Mouse (Mus musculus) CH12.LX (cell line): ENCODE measurements at regions not wholly inside any gene's neighbourhood (a gene's known extent, or its start where the extent isn't known, plus 50 kb on each side); places are given as distances from the start of the nearest gene placed in this dataset.

ENCODE experiments used
- DNase-seq: peaks from one replicate; pipeline ENCODE4 v3.0.0-alpha.2; 2013; ENCODE audit errors: extremely low read depth
- H3K27ac ChIP-seq: 2 replicates; pipeline ENCODE4 v1.5.1; 2012; ENCODE audit warnings: low read depth, mild to moderate bottlenecking, control low read depth, moderate library complexity; ENCODE audit not compliant: insufficient read depth
- H3K27me3 ChIP-seq: replicated peaks from 2 replicates; pipeline ENCODE3; 2012; ENCODE audit warnings: inconsistent platforms
- H3K36me3 ChIP-seq, 2 experiments: replicated peaks in 1 of 2; 2 replicates each; pipeline versions ENCODE3 to v1.6.1; 2012; ENCODE audit warnings: inconsistent platforms in 1 of 2, low read length in 1 of 2, mild to moderate bottlenecking in 1 of 2, mixed read lengths in 1 of 2, moderate library complexity in 1 of 2; ENCODE audit not compliant: control insufficient read depth in 1 of 2, insufficient read depth in 1 of 2
- H3K4me1 ChIP-seq, 2 experiments: 2 replicates each; pipeline ENCODE4 v1.6.1; 2012; ENCODE audit warnings: inconsistent platforms in 1 of 2, moderate library complexity in 1 of 2; ENCODE audit not compliant: insufficient read depth in 2 of 2, control insufficient read depth in 1 of 2
- H3K4me2 ChIP-seq: 2 replicates; pipeline ENCODE4 v1.6.1; 2012; ENCODE audit warnings: low read depth, mild to moderate bottlenecking, control low read depth; ENCODE audit not compliant: poor library complexity, insufficient read depth, severe bottlenecking
- H3K4me3 ChIP-seq, 3 experiments: fragments of 150-350 bp in 1 of 3; sonication (generic) in 1 of 3; replicated peaks in 1 of 3; 2 replicates each; pipeline versions ENCODE3 to v1.5.1; 2011 to 2012; ENCODE audit warnings: low read depth in 2 of 3, low read length in 2 of 3, mild to moderate bottlenecking in 2 of 3, moderate library complexity in 2 of 3, control low read depth in 1 of 3, improper control_type of control experiment in 1 of 3, inconsistent platforms in 1 of 3, mixed read lengths in 1 of 3; ENCODE audit not compliant: poor library complexity in 1 of 3
- H3K79me2 ChIP-seq: replicated peaks from 2 replicates; pipeline ENCODE4 v1.6.1; 2012; ENCODE audit warnings: mild to moderate bottlenecking, moderate library complexity; ENCODE audit not compliant: control insufficient read depth, poor library complexity, insufficient read depth, severe bottlenecking; ENCODE audit errors: extremely low read depth
- H3K9ac ChIP-seq: 2 replicates; pipeline ENCODE4 v1.6.1; 2012; ENCODE audit warnings: low read depth, mild to moderate bottlenecking, control low read depth, moderate library complexity; ENCODE audit not compliant: insufficient read depth
- H3K9me3 ChIP-seq: replicated peaks from 2 replicates; pipeline ENCODE3; 2012; ENCODE audit warnings: low read length, inconsistent platforms, mixed read lengths
- CHD1 ChIP-seq: IDR thresholded peaks from 2 replicates; pipeline ENCODE4 v1.6.1; 2012; ENCODE audit warnings: low read depth, low read length, improper control_type of control experiment, inconsistent platforms
- CHD2 ChIP-seq: IDR thresholded peaks from 2 replicates; pipeline ENCODE4 v1.6.1; 2011; ENCODE audit warnings: low read length, improper control_type of control experiment
- CTCF ChIP-seq, 2 experiments: IDR thresholded peaks in 1 of 2; conservative IDR thresholded peaks in 1 of 2; 2 replicates each; pipeline ENCODE4 v1.5.1; 2011 to 2012; ENCODE audit warnings: low read depth in 2 of 2, low read length in 2 of 2, improper control_type of control experiment in 1 of 2, inconsistent platforms in 1 of 2, mild to moderate bottlenecking in 1 of 2, moderate library complexity in 1 of 2
- ELF1 ChIP-seq: IDR thresholded peaks from 2 replicates; pipeline ENCODE4 v1.6.1; 2014; ENCODE audit warnings: low read depth, mild to moderate bottlenecking, inconsistent platforms, low read length, improper control_type of control experiment
- GABPA ChIP-seq: IDR thresholded peaks from 2 replicates; pipeline ENCODE4 v1.6.1; 2012; ENCODE audit warnings: low read depth, low read length, improper control_type of control experiment, inconsistent platforms; ENCODE audit not compliant: insufficient replicate concordance
- HCFC1 ChIP-seq: IDR thresholded peaks from 2 replicates; pipeline ENCODE4 v1.6.1; 2012; ENCODE audit warnings: low read depth, mild to moderate bottlenecking, inconsistent platforms, low read length, improper control_type of control experiment
- JUN ChIP-seq: IDR thresholded peaks from 2 replicates; pipeline ENCODE4 v1.6.1; 2011; ENCODE audit warnings: low read depth, mild to moderate bottlenecking, low read length, improper control_type of control experiment, moderate library complexity; ENCODE audit not compliant: insufficient read depth
- MEF2A ChIP-seq: IDR thresholded peaks from 2 replicates; pipeline ENCODE4 v1.6.1; 2014; ENCODE audit warnings: low read depth, mild to moderate bottlenecking, inconsistent platforms, low read length, improper control_type of control experiment, borderline replicate concordance
- NELFE ChIP-seq: IDR thresholded peaks from 2 replicates; pipeline ENCODE4 v1.6.1; 2011; ENCODE audit warnings: low read depth, low read length, improper control_type of control experiment
- NRF1 ChIP-seq: IDR thresholded peaks from 2 replicates; pipeline ENCODE4 v1.6.1; 2014; ENCODE audit warnings: low read depth, mild to moderate bottlenecking, inconsistent platforms, low read length, improper control_type of control experiment, moderate library complexity
- POLR2A ChIP-seq: IDR thresholded peaks from 2 replicates; pipeline ENCODE4 v1.6.1; 2011; ENCODE audit warnings: low read depth, mild to moderate bottlenecking, improper control_type of control experiment, low read length
- RAD21 ChIP-seq: IDR thresholded peaks from 2 replicates; pipeline ENCODE4 v1.6.1; 2011; ENCODE audit warnings: low read depth, mild to moderate bottlenecking, low read length, improper control_type of control experiment, moderate library complexity
- RCOR1 ChIP-seq: conservative IDR thresholded peaks from 2 replicates; pipeline ENCODE4 v1.6.1; 2012; ENCODE audit warnings: low read depth, mild to moderate bottlenecking, inconsistent platforms, low read length, improper control_type of control experiment
- SIN3A ChIP-seq: IDR thresholded peaks from 2 replicates; pipeline ENCODE4 v1.6.1; 2012; ENCODE audit warnings: low read length, improper control_type of control experiment, inconsistent platforms
- TCF12 ChIP-seq: IDR thresholded peaks from 2 replicates; pipeline ENCODE4 v1.6.1; 2014; ENCODE audit warnings: low read depth, mild to moderate bottlenecking, inconsistent platforms, low read length, improper control_type of control experiment
- USF1 ChIP-seq: IDR thresholded peaks from 2 replicates; pipeline ENCODE4 v1.6.1; 2014; ENCODE audit warnings: low read depth, mild to moderate bottlenecking, inconsistent platforms, low read length, improper control_type of control experiment
- ZNF384 ChIP-seq: IDR thresholded peaks from 2 replicates; pipeline ENCODE4 v1.6.1; 2012; ENCODE audit warnings: low read depth, low read length, improper control_type of control experiment, inconsistent platforms
- dilution Hi-C: fragments of 300-500 bp; cut with MboI; formaldehyde crosslinking; loops from 2 replicates; pipeline ENCODE4 v1.14.3; 2020; ENCODE audit warnings: low sequenced_read_pairs; ENCODE audit not compliant: extremely low pct_unique_long_range_greater_than_20kb, extremely low pct_ligation_motif_present
- in situ Hi-C: fragments of 300-500 bp; cut with MboI; formaldehyde crosslinking; loops from 3 replicates; pipeline ENCODE4 v1.14.3; 2019; ENCODE audit warnings: low sequenced_read_pairs, low pct_ligation_motif_present, low pct_unique_long_range_greater_than_20kb, mixed read lengths

DNA sequence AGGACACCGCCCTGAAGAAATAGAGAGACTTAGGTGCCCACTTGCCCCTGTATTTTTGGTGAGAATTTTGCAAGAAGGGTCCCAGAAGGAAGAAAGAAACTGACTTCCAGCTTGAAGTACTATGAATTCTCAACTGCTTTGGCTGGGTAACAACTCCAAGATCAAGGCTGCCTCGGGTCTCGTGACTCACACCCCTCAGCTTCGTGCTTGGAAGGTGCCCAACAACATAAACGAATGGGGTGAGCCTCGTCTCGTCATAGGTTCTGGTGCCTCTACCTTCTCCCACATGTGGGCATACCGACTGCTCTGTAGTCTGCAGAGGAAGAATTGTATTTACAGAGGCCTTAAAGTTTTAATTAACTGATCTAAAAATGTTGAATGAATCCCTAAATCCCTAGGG, 81.6 kb upstream of the Bach2 start:
- no peak for DNase-seq
- dilution Hi-C loops, result no loop called here
- no peak overlapping the region for H3K4me3 ChIP-seq

DNA sequence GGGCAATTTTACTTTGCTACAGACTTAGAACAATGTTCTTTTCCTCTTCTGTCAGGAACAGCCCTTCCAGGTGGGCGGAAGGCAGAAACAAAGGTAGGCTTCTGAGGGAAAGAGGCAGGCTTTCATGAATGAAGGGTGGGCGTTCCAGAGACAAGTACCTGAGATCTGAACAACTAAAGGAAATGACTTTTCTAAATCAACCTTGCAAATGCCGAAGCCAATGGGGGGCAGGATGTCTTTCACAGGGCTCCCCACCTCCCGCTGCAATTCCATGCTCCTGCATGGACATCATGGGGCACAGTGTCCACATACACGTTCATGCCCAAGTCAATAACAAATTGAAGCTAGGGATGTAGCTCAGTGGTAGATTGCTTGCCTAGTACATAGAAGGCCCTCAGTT, 80.2 kb upstream of the Bach2 start:
- in situ Hi-C loops (no loop called here), dilution Hi-C loops (no loop called here)
- H3K27ac ChIP-seq, result no peak overlapping the region
- H3K9ac ChIP-seq, result no peak overlapping the region
- no peak for DNase-seq
- no peak overlapping the region for H3K4me3 ChIP-seq
- peaks cover 1% of the 10 kb centered on the region for H3K27me3 ChIP-seq
- TF ChIP-seq CTCF (conservative IDR thresholded peaks at IDR 0.05 in 1 of 2, IDR thresholded peaks at IDR 0.05 in 1 of 2; ENCODE audit: low read depth in 2 of 2, low read length in 2 of 2) (no peak), POLR2A (no peak), USF1 (no peak), ZNF384 (no peak), CHD1 (no peak), TCF12 (no peak), ELF1 (no peak), NRF1 (no peak), RAD21 (no peak), NELFE (no peak), MEF2A (no peak), RCOR1 (no peak), JUN (no peak), SIN3A (no peak)
- H3K9me3 ChIP-seq, result no peaks in the 10 kb centered on the region
- H3K79me2 ChIP-seq, result no peaks in the 10 kb centered on the region
- no peaks in the 10 kb centered on the region for H3K36me3 ChIP-seq
- no peak overlapping the region for H3K4me2 ChIP-seq
- H3K4me1 ChIP-seq, result peaks cover 3 to 32% of the 10 kb centered on the region in 2 experiments; a peak in 2 of 4 replicates

More for the DNA sequence above, 81.6 kb upstream of the Bach2 start:
- Histone ChIP-seq H3K9me3 (no peaks in the 10 kb centered on the region), H3K36me3 (no peaks in the 10 kb centered on the region), H3K27ac (no peak overlapping the region), H3K27me3 (peaks cover 1% of the 10 kb centered on the region), H3K4me1 (peaks cover 3 to 17% of the 10 kb centered on the region in 2 experiments; a peak in 2 of 4 replicates), H3K4me2 (no peak overlapping the region)
- in situ Hi-C loops, result no loop called here
- TF ChIP-seq USF1, result no peak
- TF ChIP-seq TCF12, result no peak
- TF ChIP-seq CHD2, result no peak
- TF ChIP-seq HCFC1, result no peak
- no peak for TF ChIP-seq ZNF384
- no peak for TF ChIP-seq GABPA
- TF ChIP-seq, all 38 proteins: peak for 0
- H3K9ac ChIP-seq, result no peak overlapping the region
- no peaks in the 10 kb centered on the region for H3K79me2 ChIP-seq
